ENCODE assay signal across 1 mouse cellular context in the genomic region with DNA sequence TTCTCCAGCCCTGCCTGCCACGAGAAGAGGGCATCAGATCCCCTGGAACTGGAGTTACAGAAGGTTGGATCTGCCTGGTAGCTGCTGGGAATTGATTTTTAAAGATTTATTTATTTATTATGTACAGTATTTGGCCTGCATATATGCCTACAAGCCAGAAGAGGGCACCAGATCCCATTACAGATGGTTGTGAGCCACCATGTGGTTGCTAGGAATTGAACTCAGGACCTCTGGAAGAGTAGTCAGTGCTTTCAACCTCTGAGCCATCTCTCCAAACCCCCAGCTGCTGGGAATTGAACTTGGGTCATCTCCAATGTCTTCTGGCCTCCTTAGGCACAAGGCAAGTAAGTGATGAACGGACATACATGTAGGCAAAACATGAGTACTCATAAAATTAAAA.
A peak's percentile ranks its signal among the peaks of the same experiment; 100 is the strongest.
TF ChIP-seq lines count a peak whose summit lies in the region.

No protein-coding gene starts in this region.

TF ChIP-seq in MEL, 35 proteins besides CTCF, POLR2A, EP300 and RAD21:
- no peak for TF ChIP-seq CHD1 (IDR thresholded peaks at IDR 0.05; ENCODE audit: low read depth, low read length)
- no peak for TF ChIP-seq KAT2A (conservative IDR thresholded peaks at IDR 0.05; ENCODE audit: low read depth, low read length)
- TF ChIP-seq MYC (IDR thresholded peaks at IDR 0.05; ENCODE audit: low read depth, low read length), result 0 out of 2 replicates have a peak, but pooled peaks have one; percentile 51
- TF ChIP-seq ZNF384 (IDR thresholded peaks at IDR 0.05; ENCODE audit: low read depth, low read length), result no peak
